Mouse (Mus musculus) small intestine, adult 2 months (tissue): ENCODE data around the gene Tyrp1. TPM values are rescaled to one million over a fixed set of nuclear protein-coding genes. Genes with fewer than 3 reads are reported as not detected.
A peak's percentile ranks its signal among the peaks of the same experiment; 100 is the strongest.

Experiments
- H3K27ac ChIP-seq: fragments of 200-500 bp; 2 replicates; pipeline ENCODE4 v1.5.1; 2012; ENCODE audit warnings: low read depth, low read length, control low read depth, inconsistent platforms; ENCODE audit not compliant: insufficient read depth
- H3K27me3 ChIP-seq: fragments of 200-500 bp; 2 replicates; pipeline ENCODE4 v1.6.1; 2012; ENCODE audit warnings: mild to moderate bottlenecking, moderate library complexity, low read length, inconsistent platforms; ENCODE audit not compliant: control insufficient read depth, insufficient read depth
- H3K36me3 ChIP-seq: fragments of 200-500 bp; 2 replicates; pipeline ENCODE4 v1.6.1; 2012; ENCODE audit warnings: mild to moderate bottlenecking, low read length, control low read depth, inconsistent platforms; ENCODE audit not compliant: control insufficient read depth, insufficient read depth
- H3K4me1 ChIP-seq: fragments of 200-500 bp; 2 replicates; pipeline ENCODE4 v1.6.1; 2012; ENCODE audit warnings: low read length, inconsistent platforms, mixed read lengths; ENCODE audit not compliant: control insufficient read depth, insufficient read depth, insufficient read length
- H3K4me3 ChIP-seq: fragments of 200-500 bp; 2 replicates; pipeline ENCODE4 v1.5.1; 2012; ENCODE audit warnings: low read depth, mild to moderate bottlenecking, control low read depth, inconsistent platforms, low read length, moderate library complexity
- CTCF ChIP-seq: fragments of 200-500 bp; IDR thresholded peaks from 2 replicates; pipeline ENCODE4 v1.5.1; 2012; ENCODE audit warnings: low read depth, mild to moderate bottlenecking, control low read depth, inconsistent platforms, low read length, moderate library complexity, mixed read lengths; ENCODE audit not compliant: insufficient replicate concordance, insufficient read length; ENCODE audit errors: extremely low read depth
- POLR2A ChIP-seq: fragments of 200-500 bp; IDR thresholded peaks from 2 replicates; pipeline ENCODE4 v1.6.1; 2012; ENCODE audit warnings: low read depth, mild to moderate bottlenecking, control low read depth, inconsistent platforms, low read length, moderate library complexity
- WGBS: fragments of 180-500 bp; shearing (Covaris S2); methylation state at CpG from one replicate; pipeline ENCODE4 v1.1.7; 2018; 5-methylcytosine and 5-hydroxymethylcytosine counted together
- polyA plus RNA-seq: library from polyadenylated mRNA; depleted of rRNA; stranded (reverse); fragments of >200 nt; gene quantifications from 2 replicates; pipeline ENCODE4 v1.2.3, GENCODE M21; 2012

Tyrp1 gene
- polyA plus RNA-seq, 1 experiment: not detected

GRCm38 (mm10) chr4:80869598-80869997 is 35.7 kb downstream of the Tyrp1 start:
- H3K27ac ChIP-seq: no peak overlapping the region
- 23% methylated on average over 2 of the region's 2 CpGs for WGBS
- H3K4me3 ChIP-seq: no peak overlapping the region
- TF ChIP-seq CTCF (no peak), POLR2A (no peak)
- H3K36me3 ChIP-seq: no peaks in the 10 kb centered on the region
- peaks cover 6% of the 10 kb centered on the region; the same call in 1 of the 2 replicates for H3K4me1 ChIP-seq
- no peaks in the 10 kb centered on the region for H3K27me3 ChIP-seq

- TF ChIP-seq CTCF (peak; percentile 41; the same call in 1 of the 2 replicates), POLR2A (no peak)
- Histone ChIP-seq H3K4me3 (no peak overlapping the region), H3K36me3 (no peaks in the 10 kb centered on the region), H3K27me3 (no peaks in the 10 kb centered on the region), H3K27ac (peak overlapping the region; percentile 87; the same call in 1 of the 2 replicates), H3K4me1 (peaks cover 12% of the 10 kb centered on the region; the same call in 1 of the 2 replicates)
- 28% methylated on average over 6 of the region's 6 CpGs for WGBS
These were observed 39.1 kb downstream of the Tyrp1 start for GRCm38 (mm10) chr4:80872847-80873644.

GRCm38 (mm10) chr4:80874121-80874859 is 40.4 kb downstream of the Tyrp1 start:
- H3K27ac ChIP-seq: peak overlapping the region; percentile 93
- TF ChIP-seq POLR2A: no peak
- TF ChIP-seq CTCF: no peak
- WGBS: 17% methylated on average over 5 of the region's 5 CpGs

GRCm38 (mm10) chr4:80875055-80875454 is 41.1 kb downstream of the Tyrp1 start:
- TF ChIP-seq POLR2A (no peak), CTCF (no peak)
- H3K4me1 ChIP-seq: peaks cover 12% of the 10 kb centered on the region; the same call in 1 of the 2 replicates
- H3K4me3 ChIP-seq: no peak overlapping the region
- H3K27ac ChIP-seq: peak overlapping the region; percentile 93
- 54% methylated on average over 4 of the region's 4 CpGs for WGBS
- no peaks in the 10 kb centered on the region for H3K36me3 ChIP-seq
- no peaks in the 10 kb centered on the region for H3K27me3 ChIP-seq

More at GRCm38 (mm10) chr4:80874121-80874859, 40.4 kb downstream of the Tyrp1 start:
- H3K36me3 ChIP-seq: no peaks in the 10 kb centered on the region
- H3K27me3 ChIP-seq: no peaks in the 10 kb centered on the region
- no peak overlapping the region for H3K4me3 ChIP-seq
- peaks cover 12% of the 10 kb centered on the region; the same call in 1 of the 2 replicates for H3K4me1 ChIP-seq

- Histone ChIP-seq H3K27me3 (no peaks in the 10 kb centered on the region), H3K4me3 (no peak overlapping the region), H3K27ac (no peak overlapping the region), H3K4me1 (no peaks in the 10 kb centered on the region), H3K36me3 (no peaks in the 10 kb centered on the region)
- TF ChIP-seq POLR2A: no peak
- no peak for TF ChIP-seq CTCF
- 24% methylated on average over 1 of the region's 1 CpGs for WGBS
These were observed 48.2 kb downstream of the Tyrp1 start for GRCm38 (mm10) chr4:80881996-80882599.

GRCm38 (mm10) chr4:80886631-80887030 is 52.7 kb downstream of the Tyrp1 start:
- 69% methylated on average over 4 of the region's 4 CpGs for WGBS
- Histone ChIP-seq H3K4me1 (no peaks in the 10 kb centered on the region; the same call in 1 of the 2 replicates), H3K4me3 (no peak overlapping the region), H3K27me3 (no peaks in the 10 kb centered on the region), H3K27ac (no peak overlapping the region), H3K36me3 (no peaks in the 10 kb centered on the region)
- no peak for TF ChIP-seq CTCF

GRCm38 (mm10) chr4:80891004-80891403 is 57.1 kb downstream of the Tyrp1 start:
- H3K36me3 ChIP-seq: no peaks in the 10 kb centered on the region
- no peak overlapping the region for H3K4me3 ChIP-seq
- TF ChIP-seq POLR2A: no peak
- TF ChIP-seq CTCF: no peak
- 77% methylated on average over 6 of the region's 6 CpGs for WGBS
- no peaks in the 10 kb centered on the region; the same call in 1 of the 2 replicates for H3K4me1 ChIP-seq
- no peaks in the 10 kb centered on the region for H3K27me3 ChIP-seq
- no peak overlapping the region for H3K27ac ChIP-seq
